Mouse (Mus musculus) skeletal muscle tissue, adult 2 months (tissue): ENCODE measurements at regions not wholly inside any gene's neighbourhood (a gene's known extent, or its start where the extent isn't known, plus 50 kb on each side); places are given as distances from the start of the nearest gene placed in this dataset.

Experiments used
- DNase-seq: peaks from one replicate; pipeline ENCODE4 v3.0.0-alpha.2; 2012; ENCODE audit warnings: low read depth, low spot score

- DNase-seq, result no peak
These were observed 211.7 kb upstream of the Rbfox1 start for GRCm38 (mm10) chr16:5673372-5673960.

GRCm38 (mm10) chr16:5672871-5673270 is 212.3 kb upstream of the Rbfox1 start:
- DNase-seq, result peak; percentile 5

- no peak for DNase-seq
These were observed 216.7 kb upstream of the Rbfox1 start for GRCm38 (mm10) chr16:5668403-5668967.

- DNase-seq, result no peak
These were observed 223.2 kb upstream of the Rbfox1 start for GRCm38 (mm10) chr16:5661918-5662317.

- DNase-seq, result no peak
These were observed 233.6 kb upstream of the Rbfox1 start for GRCm38 (mm10) chr16:5651551-5651950.

- DNase-seq, result no peak
These were observed 234.2 kb upstream of the Rbfox1 start for GRCm38 (mm10) chr16:5651002-5651401.

- DNase-seq, result no peak
These were observed 245.2 kb upstream of the Rbfox1 start for GRCm38 (mm10) chr16:5639956-5640355.

- DNase-seq, result no peak
These were observed 255.2 kb upstream of the Rbfox1 start for GRCm38 (mm10) chr16:5629996-5630395.

- no peak for DNase-seq
These were observed 257.2 kb upstream of the Rbfox1 start for GRCm38 (mm10) chr16:5627910-5628309.

GRCm38 (mm10) chr16:5627117-5627909 is 257.8 kb upstream of the Rbfox1 start:
- no peak for DNase-seq

- DNase-seq, result no peak
These were observed 260.0 kb upstream of the Rbfox1 start for GRCm38 (mm10) chr16:5625159-5625558.

GRCm38 (mm10) chr16:5620566-5620965 is 264.6 kb upstream of the Rbfox1 start:
- no peak for DNase-seq

- no peak for DNase-seq
These were observed 268.8 kb upstream of the Rbfox1 start for GRCm38 (mm10) chr16:5616356-5616755.

GRCm38 (mm10) chr16:5595359-5595758 is 289.8 kb upstream of the Rbfox1 start:
- DNase-seq, result no peak

- DNase-seq, result no peak
These were observed 306.8 kb upstream of the Rbfox1 start for GRCm38 (mm10) chr16:5578333-5578732.

- no peak for DNase-seq
These were observed 312.4 kb upstream of the Rbfox1 start for GRCm38 (mm10) chr16:5572780-5573179.

- DNase-seq, result no peak
These were observed 314.5 kb upstream of the Rbfox1 start for GRCm38 (mm10) chr16:5570619-5571018.

- DNase-seq, result no peak
These were observed 313.3 kb upstream of the Eef2kmt start for GRCm38 (mm10) chr16:5569101-5569500.

- no peak for DNase-seq
These were observed 293.2 kb upstream of the Eef2kmt start for GRCm38 (mm10) chr16:5549026-5549425.

GRCm38 (mm10) chr16:5548602-5549001 is 292.8 kb upstream of the Eef2kmt start:
- DNase-seq, result no peak

- no peak for DNase-seq
These were observed 291.0 kb upstream of the Eef2kmt start for GRCm38 (mm10) chr16:5546808-5547207.

- no peak for DNase-seq
These were observed 290.0 kb upstream of the Eef2kmt start for GRCm38 (mm10) chr16:5545801-5546200.

GRCm38 (mm10) chr16:5544436-5544835 is 288.7 kb upstream of the Eef2kmt start:
- no peak for DNase-seq
